Mouse (Mus musculus) gastrocnemius, postnatal 4 days (tissue): Measurements from ENCODE around the gene Rhod. TPM values are rescaled to one million over a fixed set of nuclear protein-coding genes. Genes with fewer than 3 reads are reported as not detected.
"Not testable (repeated sequence)": the region's sequence is repeated elsewhere in the genome, so short reads cannot be mapped to it uniquely, and the experiment has no call there.

Experiments
- DNase-seq, 2 experiments: peaks; one replicate each; pipeline ENCODE4 v3.0.0; 2021 to 2022; ENCODE audit warnings: low spot score in 2 of 2, mixed read lengths in 2 of 2
- total RNA-seq, 2 experiments: library from RNA; stranded (reverse); gene quantifications; 2 replicates each; pipeline ENCODE4 v1.2.3; 2021

Gene Rhod
- total RNA-seq, 2 experiments from 2014 or later: 4.4 to 5.2 TPM

- DNase-seq: no peak
Measured at GRCm38 (mm10) chr19:4414631-4415030, 24.6 kb downstream of the Rhod start.

GRCm38 (mm10) chr19:4409062-4409461, 30.2 kb downstream of the Rhod start:
- no peak for DNase-seq

- DNase-seq: no peak
Measured at GRCm38 (mm10) chr19:4404840-4405239, 34.4 kb downstream of the Rhod start.

GRCm38 (mm10) chr19:4398959-4399358, 40.3 kb downstream of the Rhod start:
- no peak for DNase-seq

GRCm38 (mm10) chr19:4398630-4398948, 40.6 kb downstream of the Rhod start:
- DNase-seq: no peak

GRCm38 (mm10) chr19:4397798-4398629, 41.2 kb downstream of the Rhod start, which contains the start of gene Kdm2a:
Gene Kdm2a, minus strand, starts transcription at chr19:4398285.
- peak; percentile 38 to 60 for DNase-seq

GRCm38 (mm10) chr19:4396998-4397797, 42.0 kb downstream of the Rhod start:
- DNase-seq: peak; percentile 93 to 97

GRCm38 (mm10) chr19:4396081-4396997, 42.9 kb downstream of the Rhod start:
- DNase-seq: peak; percentile 25 to 39

- DNase-seq: no peak
Measured at GRCm38 (mm10) chr19:4387276-4387675, 52.0 kb downstream of the Rhod start.

GRCm38 (mm10) chr19:4385026-4385425, 54.2 kb downstream of the Rhod start:
- DNase-seq: no peak

- DNase-seq: no peak
Measured at GRCm38 (mm10) chr19:4384322-4384721, 54.9 kb downstream of the Rhod start.

GRCm38 (mm10) chr19:4383306-4383705, 55.9 kb downstream of the Rhod start:
- DNase-seq: no peak

- DNase-seq: not testable (repeated sequence)
Measured at GRCm38 (mm10) chr19:4382303-4382702, 56.9 kb downstream of the Rhod start.

Other genes starting within 250 kb of the Rhod start
- gene Tbc1d10c, start 248.1 kb downstream of the Rhod start, total RNA-seq: 1 to 10 TPM; 5.1 to 5.2 TPM
- 100 to 1,000 TPM; 432 to 472 TPM for gene Ppp1ca, start 247.4 kb downstream of the Rhod start, total RNA-seq
- gene Rad9a, start 237.8 kb downstream of the Rhod start, total RNA-seq: 1 to 10 TPM; 7.3 to 8.3 TPM
- 1 to 10 TPM; 1.6 to 2.7 TPM for gene Clcf1, start 225.2 kb downstream of the Rhod start, total RNA-seq
- not detected for gene AC109138.7, start 225.1 kb downstream of the Rhod start, total RNA-seq
- 10 to 100 TPM; 31.4 to 34.3 TPM for gene Pold4, start 207.5 kb downstream of the Rhod start, total RNA-seq
- 1 to 10 TPM; 4.4 to 5.2 TPM for gene Ssh3, start 170.3 kb downstream of the Rhod start, total RNA-seq
- 1 to 10 TPM; 2.2 to 2.6 TPM for gene Ankrd13d, start 156.3 kb downstream of the Rhod start, total RNA-seq
- gene Grk2, start 133.2 kb downstream of the Rhod start, total RNA-seq: 10 to 100 TPM; 42.9 to 43.8 TPM
- gene Kdm2a, start 41.1 kb downstream of the Rhod start, total RNA-seq: 10 to 100 TPM; 50.9 to 66.8 TPM
- 1 to 10 TPM in 1 of 2 experiments, under 1 TPM in 1; 0.86 to 1.0 TPM for gene Syt12, start 38.0 kb upstream of the Rhod start, total RNA-seq
- under 1 TPM in 1 of 2 experiments, not detected in 1; 0.23 TPM for gene 2010003K11Rik, start 59.2 kb upstream of the Rhod start, total RNA-seq
- gene Pcx, start 71.0 kb upstream of the Rhod start, total RNA-seq: 10 to 100 TPM; 22.7 to 34.8 TPM
- gene Lrfn4, start 176.2 kb upstream of the Rhod start, total RNA-seq: 10 to 100 TPM; 11.4 to 13.0 TPM
- 10 to 100 TPM; 14.3 to 15.8 TPM for gene Rce1, start 186.2 kb upstream of the Rhod start, total RNA-seq